Mouse (Mus musculus) inflammation-experienced regulatory T-cells, adult 6 months (primary cell): Measurements from ENCODE around the gene Vwa5b1. TPM values are rescaled to one million over a fixed set of nuclear protein-coding genes. Genes with fewer than 3 reads are reported as not detected.

Experiments
- ATAC-seq: one replicate; pipeline ENCODE4 v1.8.0; 2017
- polyA plus RNA-seq, 3 experiments: library from polyadenylated mRNA; unstranded; fragments of 100-300 nt; shearing (Covaris generic); gene quantifications; one replicate each; pipeline ENCODE4 v1.2.1; 2017

The Vwa5b1 gene
- polyA plus RNA-seq, 3 experiments from 2014 or later = not detected

GRCm38 (mm10) chr4:138574800-138575606, 60.7 kb downstream of the Vwa5b1 start:
- no peak for ATAC-seq

GRCm38 (mm10) chr4:138569928-138570327, 65.8 kb downstream of the Vwa5b1 start:
- ATAC-seq = no peak

DNA sequence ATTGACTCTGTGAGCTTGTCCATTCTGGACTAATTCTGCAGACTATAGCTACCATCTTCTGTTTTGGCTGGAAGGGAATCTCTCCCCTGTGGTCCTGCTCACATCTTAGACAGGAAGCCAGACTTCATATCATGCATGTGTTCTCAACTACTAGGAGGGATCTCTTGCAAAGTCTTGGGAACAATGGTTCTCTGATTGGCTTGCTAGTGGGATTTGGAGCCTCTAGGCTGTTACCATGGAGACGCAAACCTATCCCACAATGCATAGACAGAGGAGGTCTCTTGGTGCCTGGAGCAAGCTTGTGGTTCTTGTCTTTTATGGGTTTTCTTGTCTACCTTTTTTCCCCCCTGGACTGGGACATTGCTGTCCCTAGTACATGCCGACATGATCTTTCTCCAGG, 67.4 kb downstream of the Vwa5b1 start:
- ATAC-seq = no peak

DNA sequence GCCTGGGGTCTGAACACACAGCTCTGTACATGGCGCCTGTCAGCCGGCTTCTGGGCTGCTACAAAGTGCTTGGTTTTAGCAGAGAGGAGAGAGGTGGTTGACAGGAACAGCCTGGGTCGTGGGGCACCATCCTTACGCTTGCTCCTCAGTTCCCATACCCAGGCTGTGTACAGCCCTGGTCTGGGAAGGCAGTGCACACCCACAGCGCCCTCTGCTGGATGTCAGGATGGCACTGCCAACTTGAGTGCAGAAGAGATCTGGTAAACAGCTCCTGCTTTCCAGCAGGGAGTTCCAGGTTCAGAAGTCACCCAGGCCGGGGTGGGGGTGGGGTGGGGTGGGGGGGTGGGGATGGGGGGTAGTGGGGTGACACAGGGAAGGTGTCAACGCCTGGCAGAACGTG, 73.7 kb downstream of the Vwa5b1 start:
- ATAC-seq = no peak

DNA sequence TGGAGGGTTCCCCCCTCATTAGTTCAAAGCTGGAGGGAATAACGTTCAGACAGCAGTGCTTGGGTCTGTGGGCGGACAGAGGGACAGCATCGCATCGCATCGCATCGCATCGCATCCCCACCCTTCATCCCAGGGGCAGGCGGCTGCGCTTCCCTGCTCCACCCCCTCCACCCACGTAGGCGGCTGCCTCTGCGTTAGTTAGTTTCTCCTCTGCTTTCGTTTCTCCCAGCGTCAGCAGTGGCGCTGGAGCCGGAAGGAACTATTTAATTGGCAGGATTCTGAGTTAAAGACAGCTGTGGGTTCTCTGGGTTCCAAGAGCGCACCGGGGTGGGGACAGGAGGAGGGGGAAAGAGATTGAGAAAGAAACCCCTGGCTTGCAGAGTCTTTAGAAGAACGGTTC, 80.2 kb downstream of the Vwa5b1 start:
- ATAC-seq = no peak

DNA sequence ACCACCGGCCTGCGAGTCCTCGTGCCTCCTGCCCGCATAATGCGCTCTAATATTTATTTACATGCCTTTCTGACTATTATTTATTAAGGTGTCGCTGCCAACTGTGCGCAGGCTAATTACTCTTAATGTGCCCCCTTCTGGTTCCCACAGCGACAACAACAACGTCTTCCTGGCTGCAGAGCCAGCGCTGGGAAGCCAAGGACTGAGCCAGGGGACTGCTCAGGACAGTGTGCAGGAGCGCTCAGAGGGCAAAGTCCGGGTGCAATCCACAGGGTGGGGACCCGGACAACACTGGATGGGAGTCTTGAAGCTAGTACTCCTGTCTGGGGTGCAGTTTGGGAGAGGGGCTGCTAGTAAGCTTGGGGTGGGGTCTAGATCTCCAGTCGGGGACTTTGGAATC, 80.8 kb downstream of the Vwa5b1 start:
- no peak for ATAC-seq

- ATAC-seq = no peak
These were observed 81.4 kb downstream of the Vwa5b1 start for GRCm38 (mm10) chr4:138554302-138554701.

DNA sequence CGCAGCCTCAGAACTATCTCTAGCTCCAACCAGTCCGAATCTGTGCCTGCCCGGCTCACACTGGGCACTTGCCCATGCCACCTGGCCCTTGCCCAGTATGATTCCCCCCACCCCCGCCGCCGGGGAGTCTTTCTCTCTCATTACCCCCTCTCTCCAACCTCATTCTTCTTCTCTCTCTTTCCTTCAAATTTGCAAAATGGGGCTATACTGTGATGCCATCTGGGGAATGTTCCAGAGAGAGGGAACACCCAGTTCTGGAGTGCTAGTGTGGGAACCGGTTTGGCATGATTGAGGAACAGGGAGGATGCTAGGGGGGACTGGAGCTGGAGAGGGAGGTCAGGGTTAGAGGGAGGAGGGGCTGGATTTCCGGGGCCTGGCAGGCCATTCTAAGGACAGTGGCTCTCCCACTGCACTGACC, 82.2 kb downstream of the Vwa5b1 start:
- ATAC-seq = no peak

DNA sequence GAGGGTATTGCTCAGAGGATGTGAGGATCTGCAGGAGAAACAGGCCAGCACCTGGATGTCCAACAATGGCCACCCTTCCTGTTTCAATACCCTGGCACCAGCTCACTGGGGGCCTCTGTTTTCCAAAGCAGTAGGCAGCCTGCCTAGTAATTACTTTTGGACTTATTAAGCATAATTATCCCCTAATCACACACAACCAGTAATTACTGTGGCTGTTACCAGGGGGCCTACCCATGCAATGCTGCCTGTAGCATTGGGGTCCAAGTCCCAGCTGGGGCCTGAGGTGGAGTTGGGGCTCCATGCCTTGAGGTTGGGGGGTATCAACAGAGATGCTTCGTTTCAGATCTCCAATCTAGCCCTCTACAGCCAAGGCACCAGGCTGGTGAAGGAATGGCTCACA, 82.6 kb downstream of the Vwa5b1 start:
- ATAC-seq = no peak

DNA sequence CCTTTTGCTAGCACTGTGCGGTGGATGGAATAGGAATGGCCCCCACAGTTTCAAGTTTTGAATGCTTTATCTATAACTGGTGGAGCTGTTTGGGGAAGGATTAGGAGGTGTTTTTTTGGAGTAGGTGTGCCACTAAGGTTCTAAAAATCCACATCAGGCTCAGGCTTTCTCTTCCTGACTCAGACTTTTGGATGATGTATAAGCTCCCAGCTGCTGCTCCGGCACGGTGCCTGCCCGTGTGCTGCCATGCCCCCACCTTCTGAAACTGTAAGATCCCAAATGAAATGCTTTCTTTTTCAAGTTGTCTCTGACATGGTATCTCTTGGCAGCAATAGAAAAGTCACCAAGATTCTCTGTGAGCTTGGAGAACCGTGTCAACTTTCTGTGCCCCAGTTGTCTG, 84.1 kb downstream of the Vwa5b1 start:
- no peak for ATAC-seq

DNA sequence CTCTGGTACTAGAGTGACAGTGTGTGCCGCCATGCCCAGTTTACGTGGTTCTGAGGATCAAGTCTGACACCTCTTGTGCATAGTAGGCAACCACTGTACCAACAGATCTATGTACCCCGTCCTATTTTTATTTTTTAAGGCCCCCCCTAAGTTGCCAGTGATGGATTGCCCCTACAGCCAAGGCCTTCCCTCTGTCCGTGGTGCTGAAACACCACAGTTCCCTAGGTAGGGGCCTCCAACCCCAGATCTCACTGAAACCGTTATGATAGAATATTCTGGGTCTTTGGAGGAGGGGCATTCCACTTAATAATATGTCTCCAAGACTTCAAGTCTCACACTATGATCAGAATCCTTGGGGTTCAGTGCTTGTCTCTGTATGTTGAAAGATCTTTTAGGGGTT, 85.1 kb downstream of the Vwa5b1 start:
- ATAC-seq = no peak

- ATAC-seq = no peak
These were observed 86.7 kb downstream of the Vwa5b1 start for GRCm38 (mm10) chr4:138548960-138549359.

GRCm38 (mm10) chr4:138548124-138548561, 87.5 kb downstream of the Vwa5b1 start:
- no peak for ATAC-seq

DNA sequence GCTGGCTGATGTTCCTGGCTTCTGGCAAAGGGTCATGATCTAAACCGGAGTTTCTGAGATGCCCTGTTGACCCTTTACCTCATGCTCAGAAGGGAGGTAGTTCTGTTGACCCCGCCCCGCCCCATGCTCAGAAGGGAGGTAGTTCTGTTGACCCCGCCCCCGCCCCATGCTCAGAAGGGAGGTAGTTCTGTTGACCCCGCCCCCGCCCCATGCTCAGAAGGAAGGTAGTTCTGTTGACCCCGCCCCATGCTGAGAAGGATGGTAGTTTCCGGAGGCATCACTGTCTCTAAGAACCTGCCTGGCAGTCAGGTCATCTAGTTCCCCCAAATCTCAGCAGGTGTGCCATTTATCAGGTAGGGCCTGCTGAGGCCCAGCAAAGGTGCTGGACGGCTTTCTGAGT, 88.1 kb downstream of the Vwa5b1 start:
- ATAC-seq = no peak

DNA sequence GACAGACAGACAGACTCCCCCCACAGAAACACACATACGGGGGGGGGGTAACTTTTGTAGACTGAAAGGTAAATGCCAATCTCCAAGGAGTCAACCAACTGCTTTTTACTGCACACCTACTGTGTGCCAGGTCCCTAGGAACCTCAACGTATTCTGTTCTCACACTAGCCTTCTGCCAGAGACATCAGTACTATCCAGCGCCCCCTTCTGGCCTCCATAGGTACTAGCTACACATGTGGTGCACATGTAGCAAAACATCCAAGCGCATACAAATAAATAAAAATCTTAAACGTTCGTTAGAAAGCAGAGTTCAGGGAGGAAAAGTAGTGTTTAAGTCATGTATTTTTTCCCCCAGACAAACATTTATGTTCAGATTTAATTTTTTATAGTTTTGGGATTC, 88.6 kb downstream of the Vwa5b1 start:
- ATAC-seq = no peak

- ATAC-seq = no peak
These were observed 89.4 kb downstream of the Vwa5b1 start for GRCm38 (mm10) chr4:138546241-138546640.

DNA sequence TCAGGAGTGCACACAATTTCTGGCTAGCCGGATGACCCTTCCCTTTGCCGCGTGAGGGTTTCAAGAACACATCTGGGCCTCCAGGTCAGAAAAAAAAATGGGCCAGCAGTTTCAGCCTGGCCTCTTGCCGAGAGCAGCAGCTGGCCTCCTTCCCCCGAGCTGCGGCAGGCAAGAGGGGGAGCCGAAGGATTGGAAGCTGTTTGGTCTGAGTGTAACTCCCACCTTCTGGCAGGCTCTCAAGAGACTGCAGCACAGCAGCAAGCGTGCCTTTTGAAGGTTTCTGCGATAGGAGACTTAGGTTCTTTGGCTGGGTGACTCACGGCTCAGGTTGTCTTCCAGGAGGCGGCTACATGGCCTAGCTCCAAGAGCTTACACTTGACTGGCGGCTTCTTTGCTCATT, 92.5 kb downstream of the Vwa5b1 start:
- no peak for ATAC-seq

- no peak for ATAC-seq
These were observed 97.6 kb downstream of the Vwa5b1 start for GRCm38 (mm10) chr4:138538084-138538449.

DNA sequence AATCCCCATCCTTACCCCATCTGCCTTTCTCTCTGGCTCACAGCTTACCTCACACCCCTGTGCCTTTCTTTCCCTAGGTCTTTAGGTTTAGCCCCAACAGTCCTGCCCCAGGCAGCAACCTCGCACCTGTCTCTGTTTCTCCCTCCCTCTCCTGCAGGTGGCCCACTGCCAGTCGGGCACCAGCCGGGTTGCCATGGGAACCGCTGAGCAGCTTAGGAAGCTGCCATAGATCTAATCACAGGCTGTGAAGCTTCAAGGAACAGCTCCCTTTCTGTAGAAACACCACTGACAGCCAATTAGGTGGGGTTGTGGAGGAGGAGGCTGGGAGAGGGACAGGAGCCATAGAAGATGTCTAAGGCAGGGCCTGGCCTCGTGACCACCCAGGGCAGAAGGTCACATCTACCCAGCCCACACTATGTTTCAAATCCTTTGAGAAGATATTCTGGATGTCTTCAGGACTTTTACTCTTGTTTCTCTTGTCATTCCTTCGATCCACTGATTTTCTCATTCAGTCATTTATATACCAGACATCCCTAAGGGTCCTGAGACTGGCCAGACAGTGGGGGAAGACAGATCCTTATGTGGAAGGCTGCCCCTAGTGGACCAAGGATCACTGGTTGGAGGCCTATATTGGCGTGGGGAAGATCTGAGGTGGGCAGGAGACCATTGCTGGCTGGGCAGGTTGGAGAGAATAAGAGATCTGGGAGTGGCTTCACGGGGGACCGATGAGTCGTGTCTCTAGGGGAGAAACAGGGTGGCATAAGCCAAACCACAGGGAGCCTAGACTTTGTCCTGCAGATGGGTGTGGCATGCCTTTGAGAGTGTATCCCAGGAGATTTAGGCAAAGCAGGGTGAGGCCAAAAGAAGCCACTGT, 98.2 kb downstream of the Vwa5b1 start:
- ATAC-seq = no peak

GRCm38 (mm10) chr4:138535610-138536009, 100.1 kb downstream of the Vwa5b1 start:
- ATAC-seq = no peak

DNA sequence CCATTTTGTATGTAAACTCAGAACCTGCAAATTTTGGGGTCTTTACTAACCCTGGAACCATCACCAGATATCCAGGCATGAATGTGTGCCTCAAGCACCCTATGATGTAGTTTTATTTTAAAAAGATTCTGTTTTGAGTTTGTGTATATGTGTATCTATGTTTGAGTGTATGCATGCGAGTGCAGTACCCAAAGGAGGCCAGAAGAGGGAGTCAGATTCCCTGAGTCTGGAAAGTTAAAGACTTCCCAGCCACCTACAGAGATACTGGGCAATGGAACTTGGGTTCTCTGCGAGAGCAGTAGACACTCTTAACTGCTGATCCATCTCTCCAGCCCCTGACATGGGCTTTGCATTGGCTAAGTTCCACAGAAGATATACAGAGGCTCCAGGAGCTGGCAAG, 101.8 kb downstream of the Vwa5b1 start:
- ATAC-seq = no peak

GRCm38 (mm10) chr4:138531761-138532160, 103.9 kb downstream of the Vwa5b1 start:
- ATAC-seq = no peak

GRCm38 (mm10) chr4:138530011-138530410, 105.7 kb downstream of the Vwa5b1 start:
- no peak for ATAC-seq

- ATAC-seq = no peak
These were observed 110.0 kb downstream of the Vwa5b1 start for GRCm38 (mm10) chr4:138525684-138526083.
